Mouse (Mus musculus): ENCODE measurements around the gene Pink1. TPM values are rescaled to one million over a fixed set of nuclear protein-coding genes. Genes with fewer than 3 reads are reported as not detected.

The Pink1 gene
- polyA plus RNA-seq, 1 experiment from 2014 or later: 24.1 TPM

- peak within 1 kb of the TSS; percentile 85 for H3K4me2 ChIP-seq (replicated peaks; ENCODE audit: low read depth, low read length)
- peak within 1 kb of the TSS; percentile 79 for H3K4me3 ChIP-seq (ENCODE audit: low read depth, low read length)
- H3K27me3 ChIP-seq (ENCODE audit: control insufficient read depth, insufficient read depth, low read length): no peaks in the 10 kb centered on the region
- ATAC-seq (ENCODE audit: insufficient number of reproducible peaks, insufficient read depth, low FRiP score, low read depth): peak; percentile 98
- peaks cover 23% of the 10 kb centered on the region for H3K36me3 ChIP-seq (ENCODE audit: control insufficient read depth, insufficient read depth, low read length)
- no peaks in the 10 kb centered on the region for H3K9me3 ChIP-seq (ENCODE audit: control insufficient read depth, low read depth, low read length)
- peak within 1 kb of the TSS; percentile 74 for H3K9ac ChIP-seq (replicated peaks; ENCODE audit: low read depth, low read length)
- under 1% methylated on average over 64 of the region's 64 CpGs for WGBS
- peaks cover 9% of the 10 kb centered on the region; the same call in 1 of the 2 replicates for H3K4me1 ChIP-seq (ENCODE audit: control insufficient read depth, insufficient read depth, low read length)
- H3K27ac ChIP-seq (ENCODE audit: low read length): peak within 1 kb of the TSS; percentile 61
Measured at GRCm38 (mm10) chr4:138304340-138305104, 21.6 kb downstream of the Pink1 start, which contains the start of gene Ddost. TSS of gene Ddost (plus strand) at chr4:138304730.

- Histone ChIP-seq H3K9me3 (ENCODE audit: control insufficient read depth, low read depth, low read length) (no peaks in the 10 kb centered on the region), H3K4me1 (ENCODE audit: control insufficient read depth, insufficient read depth, low read length) (peaks cover 9% of the 10 kb centered on the region; the same call in 1 of the 2 replicates), H3K27ac (ENCODE audit: low read length) (peak overlapping the region; percentile 61), H3K36me3 (ENCODE audit: control insufficient read depth, insufficient read depth, low read length) (peaks cover 15% of the 10 kb centered on the region; the same call in 1 of the 2 replicates), H3K4me2 (replicated peaks; ENCODE audit: low read depth, low read length) (peak overlapping the region; percentile 85), H3K4me3 (ENCODE audit: low read depth, low read length) (peak overlapping the region; percentile 79), H3K27me3 (ENCODE audit: control insufficient read depth, insufficient read depth, low read length) (no peaks in the 10 kb centered on the region), H3K9ac (replicated peaks; ENCODE audit: low read depth, low read length) (peak overlapping the region; percentile 73)
- ATAC-seq (ENCODE audit: insufficient number of reproducible peaks, insufficient read depth, low FRiP score, low read depth): no peak
- WGBS: 11% methylated on average over 18 of the region's 18 CpGs
Measured at GRCm38 (mm10) chr4:138303742-138304141, 22.4 kb downstream of the Pink1 start.

- Histone ChIP-seq H3K9me3 (ENCODE audit: control insufficient read depth, low read depth, low read length) (no peaks in the 10 kb centered on the region), H3K4me1 (ENCODE audit: control insufficient read depth, insufficient read depth, low read length) (peaks cover 9% of the 10 kb centered on the region; the same call in 1 of the 2 replicates), H3K27me3 (ENCODE audit: control insufficient read depth, insufficient read depth, low read length) (no peaks in the 10 kb centered on the region), H3K9ac (replicated peaks; ENCODE audit: low read depth, low read length) (no peak overlapping the region), H3K4me2 (replicated peaks; ENCODE audit: low read depth, low read length) (no peak overlapping the region), H3K27ac (ENCODE audit: low read length) (no peak overlapping the region), H3K36me3 (ENCODE audit: control insufficient read depth, insufficient read depth, low read length) (peaks cover 10% of the 10 kb centered on the region; the same call in 1 of the 2 replicates), H3K4me3 (ENCODE audit: low read depth, low read length) (no peak overlapping the region)
- WGBS: 98% methylated on average over 3 of the region's 3 CpGs
- no peak for ATAC-seq (ENCODE audit: insufficient number of reproducible peaks, insufficient read depth, low FRiP score, low read depth)
Measured at GRCm38 (mm10) chr4:138303011-138303410, 23.1 kb downstream of the Pink1 start.

- Histone ChIP-seq H3K4me1 (ENCODE audit: control insufficient read depth, insufficient read depth, low read length) (peaks cover 9% of the 10 kb centered on the region; the same call in 1 of the 2 replicates), H3K9ac (replicated peaks; ENCODE audit: low read depth, low read length) (no peak overlapping the region), H3K4me3 (ENCODE audit: low read depth, low read length) (no peak overlapping the region), H3K36me3 (ENCODE audit: control insufficient read depth, insufficient read depth, low read length) (no peaks in the 10 kb centered on the region), H3K9me3 (ENCODE audit: control insufficient read depth, low read depth, low read length) (no peaks in the 10 kb centered on the region), H3K27ac (ENCODE audit: low read length) (no peak overlapping the region), H3K27me3 (ENCODE audit: control insufficient read depth, insufficient read depth, low read length) (no peaks in the 10 kb centered on the region), H3K4me2 (replicated peaks; ENCODE audit: low read depth, low read length) (no peak overlapping the region)
- no peak for ATAC-seq (ENCODE audit: insufficient number of reproducible peaks, insufficient read depth, low FRiP score, low read depth)
- WGBS: 79% methylated on average over 10 of the region's 10 CpGs
Measured at GRCm38 (mm10) chr4:138301271-138301780, 24.8 kb downstream of the Pink1 start.

GRCm38 (mm10) chr4:138293949-138294550 is 32.1 kb downstream of the Pink1 start:
- Histone ChIP-seq H3K4me2 (replicated peaks; ENCODE audit: low read depth, low read length) (no peak overlapping the region), H3K27me3 (ENCODE audit: control insufficient read depth, insufficient read depth, low read length) (no peaks in the 10 kb centered on the region), H3K4me1 (ENCODE audit: control insufficient read depth, insufficient read depth, low read length) (no peaks in the 10 kb centered on the region), H3K9me3 (ENCODE audit: control insufficient read depth, low read depth, low read length) (no peaks in the 10 kb centered on the region), H3K36me3 (ENCODE audit: control insufficient read depth, insufficient read depth, low read length) (no peaks in the 10 kb centered on the region), H3K4me3 (ENCODE audit: low read depth, low read length) (no peak overlapping the region), H3K9ac (replicated peaks; ENCODE audit: low read depth, low read length) (no peak overlapping the region), H3K27ac (ENCODE audit: low read length) (no peak overlapping the region)
- 87% methylated on average over 11 of the region's 14 CpGs for WGBS
- ATAC-seq (ENCODE audit: insufficient number of reproducible peaks, insufficient read depth, low FRiP score, low read depth): no peak

- Histone ChIP-seq H3K27ac (ENCODE audit: low read length) (no peak overlapping the region), H3K36me3 (ENCODE audit: control insufficient read depth, insufficient read depth, low read length) (no peaks in the 10 kb centered on the region), H3K27me3 (ENCODE audit: control insufficient read depth, insufficient read depth, low read length) (no peaks in the 10 kb centered on the region), H3K4me1 (ENCODE audit: control insufficient read depth, insufficient read depth, low read length) (no peaks in the 10 kb centered on the region), H3K9ac (replicated peaks; ENCODE audit: low read depth, low read length) (no peak overlapping the region), H3K4me3 (ENCODE audit: low read depth, low read length) (no peak overlapping the region), H3K9me3 (ENCODE audit: control insufficient read depth, low read depth, low read length) (no peaks in the 10 kb centered on the region), H3K4me2 (replicated peaks; ENCODE audit: low read depth, low read length) (no peak overlapping the region)
- ATAC-seq (ENCODE audit: insufficient number of reproducible peaks, insufficient read depth, low FRiP score, low read depth): 0 out of 2 replicates have a peak, but pooled peaks have one; percentile 54
- 54% methylated on average over 18 of the region's 18 CpGs for WGBS
Measured at GRCm38 (mm10) chr4:138293261-138293948, 32.7 kb downstream of the Pink1 start.

GRCm38 (mm10) chr4:138292028-138292427 is 34.1 kb downstream of the Pink1 start:
- no peak overlapping the region for H3K27ac ChIP-seq (ENCODE audit: low read length)
- 87% methylated on average over 13 of the region's 13 CpGs for WGBS

GRCm38 (mm10) chr4:138288691-138289090 is 37.4 kb downstream of the Pink1 start:
- H3K4me3 ChIP-seq (ENCODE audit: low read depth, low read length): no peak overlapping the region
- no peaks in the 10 kb centered on the region for H3K9me3 ChIP-seq (ENCODE audit: control insufficient read depth, low read depth, low read length)
- no peak overlapping the region for H3K27ac ChIP-seq (ENCODE audit: low read length)
- H3K36me3 ChIP-seq (ENCODE audit: control insufficient read depth, insufficient read depth, low read length): no peaks in the 10 kb centered on the region
- H3K4me2 ChIP-seq (replicated peaks; ENCODE audit: low read depth, low read length): no peak overlapping the region
- WGBS: 84% methylated on average over 7 of the region's 7 CpGs
- no peaks in the 10 kb centered on the region for H3K4me1 ChIP-seq (ENCODE audit: control insufficient read depth, insufficient read depth, low read length)
- no peak for ATAC-seq (ENCODE audit: insufficient number of reproducible peaks, insufficient read depth, low FRiP score, low read depth)
- H3K9ac ChIP-seq (replicated peaks; ENCODE audit: low read depth, low read length): no peak overlapping the region
- H3K27me3 ChIP-seq (ENCODE audit: control insufficient read depth, insufficient read depth, low read length): no peaks in the 10 kb centered on the region

More at GRCm38 (mm10) chr4:138292028-138292427, 34.1 kb downstream of the Pink1 start:
- ATAC-seq (ENCODE audit: insufficient number of reproducible peaks, insufficient read depth, low FRiP score, low read depth): no peak
- Histone ChIP-seq H3K9me3 (ENCODE audit: control insufficient read depth, low read depth, low read length) (no peaks in the 10 kb centered on the region), H3K4me3 (ENCODE audit: low read depth, low read length) (no peak overlapping the region), H3K36me3 (ENCODE audit: control insufficient read depth, insufficient read depth, low read length) (no peaks in the 10 kb centered on the region), H3K27me3 (ENCODE audit: control insufficient read depth, insufficient read depth, low read length) (no peaks in the 10 kb centered on the region), H3K4me2 (replicated peaks; ENCODE audit: low read depth, low read length) (no peak overlapping the region), H3K4me1 (ENCODE audit: control insufficient read depth, insufficient read depth, low read length) (no peaks in the 10 kb centered on the region), H3K9ac (replicated peaks; ENCODE audit: low read depth, low read length) (no peak overlapping the region)
